Mouse (Mus musculus): ENCODE results near the gene Gm45716.

The Gm45716 gene

DNA sequence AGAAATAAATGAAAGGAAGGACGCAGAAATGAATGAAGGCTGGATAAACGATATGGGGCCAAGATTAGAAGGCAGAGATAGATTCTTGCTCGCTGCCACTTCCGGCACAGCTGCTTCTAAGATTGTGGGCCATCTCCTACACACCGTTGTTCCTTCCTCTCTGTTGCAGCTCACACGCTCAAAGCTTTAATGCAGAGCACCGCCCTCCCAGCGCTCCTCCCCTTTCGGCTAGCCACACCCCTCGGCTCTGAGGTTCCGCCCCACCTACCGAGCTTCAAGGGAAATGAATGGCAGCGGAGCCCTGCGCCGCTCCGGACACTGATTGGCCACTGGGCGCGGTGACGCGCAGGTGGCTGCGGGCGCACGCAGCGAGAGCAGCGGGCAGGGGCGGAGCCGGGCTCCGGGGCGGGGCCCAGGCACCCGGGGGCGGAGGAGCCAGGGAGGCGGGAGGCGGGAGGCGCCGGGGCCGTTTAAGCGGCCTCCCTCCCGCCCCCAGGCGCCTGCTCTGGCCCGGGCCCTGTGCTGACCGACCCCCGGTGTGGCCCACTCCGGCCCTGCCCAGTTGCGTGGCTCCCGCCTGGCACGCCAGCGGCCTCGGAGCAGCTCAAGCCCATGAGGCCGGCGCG lies 61.7 kb downstream of the Gm45716 start, which contains the start of gene Mmd:
TSS of gene Mmd (plus strand) at position 432 of the 626 bp plus-strand sequence.
- in situ Hi-C loops (cut with MboI, MseI): loop anchor here (10.0 kb wide), 1 partner anchor 1154 kb away; no protein-coding TSS in a partner anchor

- in situ Hi-C loops (cut with MboI, MseI): loop anchor here (10.0 kb wide), 1 partner anchor 1155 kb away; no protein-coding TSS in a partner anchor
Measured at GRCm38 (mm10) chr11:90249701-90250141, 62.2 kb downstream of the Gm45716 start.

DNA sequence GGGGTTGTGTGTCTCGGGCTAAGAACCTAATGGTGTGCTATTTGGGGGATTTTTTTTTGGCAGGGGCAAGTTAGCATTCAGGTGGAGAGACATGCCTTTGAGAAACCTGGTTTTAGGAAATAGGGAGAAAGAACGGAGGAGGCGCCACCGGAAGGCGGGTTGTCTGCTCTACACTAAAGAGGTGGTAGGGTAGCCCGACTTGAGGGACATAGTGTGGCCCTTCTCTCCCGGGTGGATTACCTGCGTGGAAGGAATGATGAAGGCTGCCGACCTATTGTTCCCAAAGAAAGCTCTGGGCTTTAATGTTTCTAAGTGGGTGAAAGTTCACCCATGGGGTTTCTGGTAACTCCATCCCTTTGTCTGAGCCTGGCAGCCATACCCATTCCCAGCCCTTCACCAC lies 62.7 kb downstream of the Gm45716 start:
- in situ Hi-C loops (cut with MboI, MseI): no loop called here

DNA sequence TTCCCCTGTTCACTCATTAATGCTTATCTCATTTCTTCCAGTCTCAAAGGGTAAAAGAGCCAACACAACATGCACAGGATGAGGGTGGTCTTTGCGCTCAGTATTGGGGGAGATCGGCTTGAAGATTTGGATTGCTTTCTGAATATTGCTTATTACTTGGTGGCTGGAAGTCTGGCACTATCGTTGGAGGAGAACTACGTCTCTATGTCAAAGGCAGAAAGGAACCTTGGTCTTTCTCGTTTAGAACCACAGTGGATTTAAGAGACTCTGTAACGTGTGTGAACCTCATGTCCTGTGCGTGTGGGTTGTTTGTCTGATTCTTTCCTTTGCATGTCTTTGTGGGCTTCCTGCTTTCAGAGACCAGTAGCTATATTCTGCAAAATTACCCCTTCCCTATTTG lies 63.2 kb downstream of the Gm45716 start:
- in situ Hi-C loops (cut with MboI, MseI): no loop called here

DNA sequence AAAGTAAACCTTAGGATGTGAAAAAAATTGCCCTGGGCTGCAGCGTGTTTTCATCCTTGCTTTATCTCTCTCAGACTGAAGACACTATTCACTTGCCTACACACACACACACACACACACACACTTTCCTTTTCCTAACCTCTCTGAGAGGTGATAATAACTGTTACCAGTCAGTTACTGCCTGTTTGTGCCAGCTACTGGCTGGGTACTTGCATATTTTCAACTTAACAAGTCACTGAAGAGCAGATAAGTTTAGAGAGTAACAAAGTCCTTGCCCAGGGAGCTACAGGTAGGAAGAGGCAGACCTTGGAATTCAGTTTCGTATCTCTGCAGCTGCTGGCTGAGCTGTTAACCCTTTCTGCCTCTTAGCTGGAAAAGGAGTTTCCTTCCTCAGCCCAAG lies 64.4 kb downstream of the Gm45716 start:
- in situ Hi-C loops (cut with MboI, MseI): no loop called here

DNA sequence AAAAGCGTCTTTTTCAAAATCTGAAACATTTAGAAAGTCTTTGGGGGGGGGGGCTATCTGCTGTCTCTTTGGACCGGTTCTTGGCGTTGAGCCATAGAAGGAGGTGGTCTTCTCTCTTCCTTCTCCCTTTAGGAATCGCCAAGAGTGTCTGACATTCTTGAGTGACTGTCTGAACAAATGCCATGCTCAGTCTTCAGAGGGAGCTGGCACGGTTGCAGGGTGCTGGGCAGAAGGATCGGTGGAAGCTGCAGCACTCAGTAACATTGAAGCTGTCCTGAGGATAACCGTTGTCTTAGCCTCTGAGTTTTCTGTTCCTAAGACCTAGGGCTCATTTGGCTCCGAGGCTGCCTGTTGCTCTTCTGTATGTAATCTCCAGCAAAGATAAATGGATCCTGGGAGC lies 64.9 kb downstream of the Gm45716 start:
- in situ Hi-C loops (cut with MboI, MseI): no loop called here

GRCm38 (mm10) chr11:90254536-90254935 lies 67.1 kb downstream of the Gm45716 start:
- in situ Hi-C loops (cut with MboI, MseI): no loop called here

GRCm38 (mm10) chr11:90255687-90256086 lies 68.2 kb downstream of the Gm45716 start:
- in situ Hi-C loops (cut with MboI, MseI): no loop called here

- in situ Hi-C loops (cut with MboI, MseI): no loop called here
Measured at GRCm38 (mm10) chr11:90256833-90257525, 69.5 kb downstream of the Gm45716 start.

DNA sequence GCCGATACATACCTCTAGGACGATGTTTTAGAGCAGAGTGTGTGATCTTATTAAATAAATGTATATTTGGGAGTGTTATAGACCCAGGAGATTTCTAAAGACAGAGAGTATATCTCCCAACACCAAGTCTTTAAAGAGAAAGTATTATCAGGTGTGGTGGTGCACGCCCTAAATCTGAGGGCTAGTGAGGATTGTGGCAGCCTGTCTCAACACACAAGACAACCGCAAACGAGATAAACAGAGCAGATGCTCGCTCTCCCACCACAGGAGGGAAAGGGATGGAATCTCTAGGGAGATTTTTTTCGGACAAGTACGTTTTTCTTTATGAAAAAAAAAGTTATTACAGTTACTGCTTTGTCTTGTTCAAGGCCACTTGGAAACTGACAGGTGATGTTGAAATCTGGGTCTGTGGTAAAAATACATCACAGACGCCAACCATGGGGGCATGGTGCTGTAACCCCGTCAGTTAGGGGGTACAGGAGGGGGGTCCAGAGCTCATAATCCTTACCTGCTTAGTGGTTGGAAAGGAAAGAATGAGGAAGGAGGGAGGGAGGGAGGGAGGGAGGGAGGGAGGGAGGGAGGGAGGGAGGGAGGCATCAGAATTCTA lies 70.9 kb downstream of the Gm45716 start:
- in situ Hi-C loops (cut with MboI, MseI): no loop called here

DNA sequence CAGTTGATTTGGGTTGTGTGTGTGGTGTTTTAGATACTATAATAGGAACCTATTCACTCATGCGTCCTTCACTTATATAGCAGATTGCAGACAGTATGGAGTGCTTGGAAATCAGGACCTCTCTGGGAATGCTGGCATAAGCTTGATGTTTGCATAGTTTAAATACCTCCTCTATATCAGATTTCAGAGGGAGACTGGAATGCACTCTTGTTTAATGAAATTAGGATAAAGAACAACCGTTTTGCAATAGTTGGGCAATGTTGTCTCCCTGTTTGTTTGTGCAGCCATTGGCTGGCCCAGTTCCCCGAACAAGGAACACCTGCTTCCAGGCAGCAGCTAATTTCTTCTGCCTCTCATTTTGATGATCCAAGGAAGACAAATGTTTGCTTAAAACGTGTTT lies 71.6 kb downstream of the Gm45716 start:
- in situ Hi-C loops (cut with MboI, MseI): no loop called here

DNA sequence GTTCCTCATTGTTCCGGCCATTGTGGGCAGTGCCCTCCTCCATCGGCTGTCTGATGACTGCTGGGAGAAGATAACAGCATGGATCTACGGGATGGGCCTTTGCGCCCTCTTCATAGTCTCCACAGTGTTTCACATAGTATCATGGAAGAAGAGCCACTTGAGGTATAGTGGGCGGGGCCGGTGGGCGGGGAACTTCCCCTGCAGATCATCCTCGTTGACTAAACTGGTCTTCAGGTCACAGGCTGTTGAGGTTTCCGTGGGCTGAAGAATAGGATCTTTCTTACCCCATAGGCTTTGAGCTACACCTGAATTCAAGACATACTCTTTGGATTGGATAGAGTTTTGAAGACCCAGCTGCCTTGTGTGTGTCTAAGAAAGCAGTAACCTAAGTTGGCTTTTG lies 72.3 kb downstream of the Gm45716 start:
- in situ Hi-C loops (cut with MboI, MseI): no loop called here

DNA sequence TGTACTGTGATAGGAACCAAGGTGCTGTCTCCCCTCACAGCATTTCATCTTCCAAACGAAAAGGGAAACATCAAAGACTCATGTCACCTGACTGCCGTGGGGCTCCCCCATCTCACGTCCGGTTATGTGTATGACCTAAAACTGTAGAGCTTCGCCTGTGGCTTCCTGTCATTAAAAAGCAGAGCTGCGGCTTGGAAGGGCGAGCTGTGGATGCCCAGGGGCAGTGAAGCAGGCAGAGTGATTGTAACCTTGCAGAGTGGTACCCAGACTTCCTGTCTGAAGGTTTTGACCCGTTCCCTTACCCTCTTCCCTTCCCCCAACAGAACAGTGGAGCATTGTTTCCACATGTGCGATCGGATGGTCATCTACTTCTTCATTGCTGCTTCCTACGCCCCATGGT lies 76.7 kb downstream of the Gm45716 start:
- in situ Hi-C loops (cut with MboI, MseI): no loop called here

GRCm38 (mm10) chr11:90265581-90265980 lies 78.1 kb downstream of the Gm45716 start:
- in situ Hi-C loops (cut with MboI, MseI): no loop called here

DNA sequence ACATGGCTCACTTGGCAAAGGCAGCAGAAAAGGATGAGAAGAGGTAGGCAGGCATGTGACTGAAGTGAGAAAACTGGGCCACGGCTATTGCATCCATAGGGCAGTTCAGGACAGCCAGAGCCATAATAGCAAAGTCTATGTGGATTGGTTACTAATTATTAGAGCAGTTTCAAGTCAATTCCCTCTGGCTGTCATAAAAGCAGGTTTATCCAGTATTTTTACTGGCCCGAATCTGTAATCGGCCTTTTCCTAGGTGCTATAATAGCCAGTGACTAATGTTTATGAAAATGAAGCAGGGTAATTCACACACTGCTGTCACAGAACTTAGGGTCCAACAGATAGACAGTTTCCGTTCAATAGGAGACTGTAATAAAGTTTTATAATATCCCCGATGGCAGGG lies 81.5 kb downstream of the Gm45716 start:
- in situ Hi-C loops (cut with MboI, MseI): no loop called here

- in situ Hi-C loops (cut with MboI, MseI): no loop called here
Measured at GRCm38 (mm10) chr11:90269398-90270123, 82.1 kb downstream of the Gm45716 start.

GRCm38 (mm10) chr11:90270132-90270877 lies 82.8 kb downstream of the Gm45716 start:
- in situ Hi-C loops (cut with MboI, MseI): no loop called here

DNA sequence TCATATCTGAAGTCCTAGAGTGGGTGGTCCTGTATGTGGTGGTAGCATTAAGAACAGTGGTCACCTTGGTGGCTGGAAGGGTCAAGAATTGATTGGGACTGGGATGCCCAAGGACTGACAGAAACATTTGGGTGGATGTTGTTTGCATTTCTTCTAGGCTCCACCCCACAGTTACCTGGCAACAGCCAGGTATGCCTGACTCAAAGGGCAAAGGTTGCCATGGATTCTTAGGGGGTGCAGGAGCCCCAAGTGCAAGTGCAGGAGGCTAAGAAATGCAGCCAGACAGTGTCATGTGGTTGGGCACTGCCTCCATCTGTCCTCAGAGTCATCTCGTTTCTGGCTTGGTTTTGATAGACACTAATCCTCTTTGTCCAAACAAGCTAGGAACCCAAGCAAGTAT lies 86.7 kb downstream of the Gm45716 start:
- in situ Hi-C loops (cut with MboI, MseI): no loop called here

- in situ Hi-C loops (cut with MboI, MseI): loop anchor here (25.0 kb wide), 1 partner anchor 1737 kb away; no protein-coding TSS in a partner anchor
Measured at GRCm38 (mm10) chr11:90275663-90276062, 88.2 kb downstream of the Gm45716 start.

DNA sequence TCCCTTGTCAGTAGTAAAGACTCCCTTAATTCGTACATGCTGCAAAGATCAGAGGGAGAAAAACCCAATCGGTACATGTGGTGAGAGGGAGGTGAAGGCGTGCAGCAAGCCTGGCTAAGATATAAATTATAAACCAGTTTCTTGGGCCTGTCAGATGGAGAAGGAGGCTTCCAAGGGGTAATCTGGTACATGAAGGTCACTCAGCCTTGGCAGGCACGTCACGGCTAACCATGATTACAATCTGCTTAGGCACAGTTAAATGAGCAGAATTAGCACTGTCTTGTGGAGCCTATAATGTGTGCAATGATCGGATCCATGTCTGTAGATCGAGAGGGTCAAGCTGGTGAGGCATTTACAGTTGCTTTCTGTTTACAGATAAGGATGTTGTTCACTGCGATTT lies 88.7 kb downstream of the Gm45716 start:
- in situ Hi-C loops (cut with MboI, MseI): loop anchor here (25.0 kb wide), 1 partner anchor 1736 kb away; no protein-coding TSS in a partner anchor

GRCm38 (mm10) chr11:90276561-90276960 lies 89.1 kb downstream of the Gm45716 start:
- in situ Hi-C loops (cut with MboI, MseI): loop anchor here (25.0 kb wide), 1 partner anchor 1736 kb away; no protein-coding TSS in a partner anchor

Measured in T-helper 1 cell (primary cell).